Mouse (Mus musculus): Measurements from ENCODE around the gene Ispd. TPM values are rescaled to one million over a fixed set of nuclear protein-coding genes. Genes with fewer than 3 reads are reported as not detected.

Gene Ispd
- polyA plus RNA-seq, 1 experiment from 2014 or later = 8.9 TPM

- ATAC-seq (ENCODE audit: low FRiP score, low read depth) = no peak
- 50% methylated on average over 4 of the region's 4 CpGs for WGBS
- H3K9ac ChIP-seq = no peak overlapping the region
- no peaks in the 10 kb centered on the region for H3K9me3 ChIP-seq
- H3K36me3 ChIP-seq = no peaks in the 10 kb centered on the region
- no peak overlapping the region for H3K4me2 ChIP-seq (replicated peaks)
- peaks cover 6% of the 10 kb centered on the region for H3K4me1 ChIP-seq
- H3K27me3 ChIP-seq = no peaks in the 10 kb centered on the region
- H3K4me3 ChIP-seq = no peak overlapping the region
- H3K27ac ChIP-seq = no peak overlapping the region
Observed at GRCm38 (mm10) chr12:36531421-36532072, 150.3 kb downstream of the Ispd start.

GRCm38 (mm10) chr12:36532525-36532924, 151.3 kb downstream of the Ispd start:
- peaks cover 6% of the 10 kb centered on the region for H3K4me1 ChIP-seq
- H3K27ac ChIP-seq = no peak overlapping the region
- H3K4me2 ChIP-seq (replicated peaks) = no peak overlapping the region
- no peaks in the 10 kb centered on the region for H3K9me3 ChIP-seq
- 75% methylated on average over 3 of the region's 3 CpGs for WGBS
- H3K36me3 ChIP-seq = no peaks in the 10 kb centered on the region
- ATAC-seq (ENCODE audit: low FRiP score, low read depth) = no peak
- H3K4me3 ChIP-seq = no peak overlapping the region
- no peaks in the 10 kb centered on the region for H3K27me3 ChIP-seq
- H3K9ac ChIP-seq = no peak overlapping the region

- no peaks in the 10 kb centered on the region for H3K36me3 ChIP-seq
- no peak overlapping the region for H3K4me3 ChIP-seq
- no peak for ATAC-seq (ENCODE audit: low FRiP score, low read depth)
- H3K4me2 ChIP-seq (replicated peaks) = no peak overlapping the region
- WGBS = 84% methylated on average over 2 of the region's 2 CpGs
- peaks cover 6% of the 10 kb centered on the region for H3K4me1 ChIP-seq
- no peaks in the 10 kb centered on the region for H3K9me3 ChIP-seq
- no peak overlapping the region for H3K9ac ChIP-seq
- H3K27ac ChIP-seq = no peak overlapping the region
- H3K27me3 ChIP-seq = no peaks in the 10 kb centered on the region
Observed at GRCm38 (mm10) chr12:36533160-36533900, 152.1 kb downstream of the Ispd start.

GRCm38 (mm10) chr12:36534589-36534988, 153.3 kb downstream of the Ispd start:
- Histone ChIP-seq H3K36me3 (no peaks in the 10 kb centered on the region), H3K4me3 (no peak overlapping the region), H3K9ac (no peak overlapping the region), H3K4me2 (replicated peaks) (no peak overlapping the region), H3K27me3 (no peaks in the 10 kb centered on the region), H3K9me3 (no peaks in the 10 kb centered on the region), H3K4me1 (peaks cover 6% of the 10 kb centered on the region), H3K27ac (no peak overlapping the region)
- no peak for ATAC-seq (ENCODE audit: low FRiP score, low read depth)
- WGBS = 84% methylated on average over 5 of the region's 5 CpGs

- Histone ChIP-seq H3K4me1 (no peaks in the 10 kb centered on the region), H3K9me3 (no peaks in the 10 kb centered on the region), H3K4me3 (no peak overlapping the region), H3K27me3 (no peaks in the 10 kb centered on the region), H3K27ac (no peak overlapping the region), H3K4me2 (replicated peaks) (no peak overlapping the region), H3K9ac (no peak overlapping the region), H3K36me3 (no peaks in the 10 kb centered on the region)
- ATAC-seq (ENCODE audit: low FRiP score, low read depth) = no peak
Observed at GRCm38 (mm10) chr12:36545318-36545717, 164.1 kb downstream of the Ispd start.

GRCm38 (mm10) chr12:36549474-36549873, 168.2 kb downstream of the Ispd start:
- H3K9ac ChIP-seq = no peak overlapping the region
- no peak overlapping the region for H3K27ac ChIP-seq
- ATAC-seq (ENCODE audit: low FRiP score, low read depth) = no peak
- H3K9me3 ChIP-seq = no peaks in the 10 kb centered on the region
- no peaks in the 10 kb centered on the region for H3K36me3 ChIP-seq
- H3K4me2 ChIP-seq (replicated peaks) = no peak overlapping the region
- no peaks in the 10 kb centered on the region for H3K27me3 ChIP-seq
- H3K4me3 ChIP-seq = no peak overlapping the region
- no peaks in the 10 kb centered on the region for H3K4me1 ChIP-seq
- WGBS = 78% methylated on average over 9 of the region's 9 CpGs

GRCm38 (mm10) chr12:36554697-36555096, 173.4 kb downstream of the Ispd start:
- Histone ChIP-seq H3K36me3 (no peaks in the 10 kb centered on the region), H3K9me3 (no peaks in the 10 kb centered on the region), H3K4me2 (replicated peaks) (no peak overlapping the region), H3K4me1 (no peaks in the 10 kb centered on the region), H3K27ac (no peak overlapping the region), H3K27me3 (no peaks in the 10 kb centered on the region), H3K4me3 (no peak overlapping the region), H3K9ac (no peak overlapping the region)
- no peak for ATAC-seq (ENCODE audit: low FRiP score, low read depth)
- 89% methylated on average over 1 of the region's 1 CpGs for WGBS

- Histone ChIP-seq H3K9ac (no peak overlapping the region), H3K9me3 (no peaks in the 10 kb centered on the region), H3K27me3 (no peaks in the 10 kb centered on the region), H3K4me3 (no peak overlapping the region), H3K27ac (no peak overlapping the region), H3K36me3 (no peaks in the 10 kb centered on the region), H3K4me2 (replicated peaks) (no peak overlapping the region), H3K4me1 (no peaks in the 10 kb centered on the region)
- WGBS = 68% methylated on average over 2 of the region's 2 CpGs
- ATAC-seq (ENCODE audit: low FRiP score, low read depth) = no peak
Observed at GRCm38 (mm10) chr12:36564146-36564545, 182.9 kb downstream of the Ispd start.

- H3K9me3 ChIP-seq = no peaks in the 10 kb centered on the region
- 80% methylated on average over 1 of the region's 1 CpGs for WGBS
- H3K4me1 ChIP-seq = no peaks in the 10 kb centered on the region
- no peaks in the 10 kb centered on the region for H3K36me3 ChIP-seq
- no peaks in the 10 kb centered on the region for H3K27me3 ChIP-seq
- no peak for ATAC-seq (ENCODE audit: low FRiP score, low read depth)
- H3K27ac ChIP-seq = no peak overlapping the region
- H3K4me2 ChIP-seq (replicated peaks) = no peak overlapping the region
- no peak overlapping the region for H3K9ac ChIP-seq
- no peak overlapping the region for H3K4me3 ChIP-seq
Observed at GRCm38 (mm10) chr12:36566974-36567373, 185.7 kb downstream of the Ispd start.

GRCm38 (mm10) chr12:36570414-36571095, 189.3 kb downstream of the Ispd start:
- Histone ChIP-seq H3K4me3 (no peak overlapping the region), H3K27ac (no peak overlapping the region), H3K4me2 (replicated peaks) (no peak overlapping the region), H3K9me3 (no peaks in the 10 kb centered on the region), H3K4me1 (no peaks in the 10 kb centered on the region), H3K27me3 (no peaks in the 10 kb centered on the region), H3K9ac (no peak overlapping the region), H3K36me3 (no peaks in the 10 kb centered on the region)
- 84% methylated on average over 4 of the region's 4 CpGs for WGBS
- ATAC-seq (ENCODE audit: low FRiP score, low read depth) = no peak

GRCm38 (mm10) chr12:36584828-36585227, 203.6 kb downstream of the Ispd start:
- no peaks in the 10 kb centered on the region for H3K27me3 ChIP-seq
- H3K27ac ChIP-seq = no peak overlapping the region
- no peaks in the 10 kb centered on the region for H3K36me3 ChIP-seq
- no peaks in the 10 kb centered on the region for H3K4me1 ChIP-seq
- no peak overlapping the region for H3K9ac ChIP-seq
- ATAC-seq (ENCODE audit: low FRiP score, low read depth) = no peak
- no peaks in the 10 kb centered on the region for H3K9me3 ChIP-seq
- H3K4me3 ChIP-seq = no peak overlapping the region
- 70% methylated on average over 3 of the region's 3 CpGs for WGBS
- no peak overlapping the region for H3K4me2 ChIP-seq (replicated peaks)

- Histone ChIP-seq H3K27ac (no peak overlapping the region), H3K4me2 (replicated peaks) (no peak overlapping the region), H3K9me3 (no peaks in the 10 kb centered on the region), H3K9ac (no peak overlapping the region), H3K4me3 (no peak overlapping the region), H3K36me3 (no peaks in the 10 kb centered on the region), H3K4me1 (no peaks in the 10 kb centered on the region), H3K27me3 (no peaks in the 10 kb centered on the region)
- 80% methylated on average over 2 of the region's 2 CpGs for WGBS
- ATAC-seq (ENCODE audit: low FRiP score, low read depth) = no peak
Observed at GRCm38 (mm10) chr12:36597539-36598250, 216.4 kb downstream of the Ispd start.

Data from limb, embryonic 13.5 days (tissue).